Mouse (Mus musculus) hindbrain, embryonic 13.5 days (tissue): ENCODE data around the gene Tmbim6. TPM values are rescaled to one million over a fixed set of nuclear protein-coding genes. Genes with fewer than 3 reads are reported as not detected.

Experiments used
- ATAC-seq: fragments of 200-750 bp; cut with Nextera tagmentation; 2 replicates; pipeline ENCODE4 v1.8.0; 2017; ENCODE audit warnings: moderate TSS enrichment; ENCODE audit not compliant: low FRiP score
- H3K27ac ChIP-seq: fragments of 300-500 bp; sonication (generic); 2 replicates; pipeline ENCODE4 v1.5.1; 2015; ENCODE audit warnings: inconsistent platforms, mild to moderate bottlenecking, moderate library complexity
- H3K27me3 ChIP-seq: fragments of 300-500 bp; sonication (generic); 2 replicates; pipeline ENCODE4 v1.6.1; 2015; ENCODE audit warnings: mild to moderate bottlenecking, inconsistent platforms
- H3K36me3 ChIP-seq: fragments of 300-500 bp; sonication (generic); 2 replicates; pipeline ENCODE4 v1.6.1; 2015; ENCODE audit warnings: mild to moderate bottlenecking, inconsistent platforms
- H3K4me1 ChIP-seq: fragments of 300-500 bp; sonication (generic); replicated peaks from 2 replicates; pipeline ENCODE4 v1.6.1; 2015; ENCODE audit warnings: inconsistent platforms
- H3K4me2 ChIP-seq: fragments of 300-500 bp; sonication (generic); 2 replicates; pipeline ENCODE4 v1.6.1; 2015; ENCODE audit warnings: inconsistent platforms, mild to moderate bottlenecking, moderate library complexity
- H3K4me3 ChIP-seq: fragments of 300-500 bp; sonication (generic); 2 replicates; pipeline ENCODE4 v1.5.1; 2015; ENCODE audit warnings: mild to moderate bottlenecking, inconsistent platforms
- H3K9ac ChIP-seq: fragments of 300-500 bp; sonication (generic); 2 replicates; pipeline ENCODE4 v1.6.1; 2015; ENCODE audit warnings: mild to moderate bottlenecking, inconsistent platforms
- H3K9me3 ChIP-seq: fragments of 300-500 bp; sonication (generic); 2 replicates; pipeline ENCODE4 v1.6.1; 2016; ENCODE audit warnings: inconsistent platforms
- WGBS: fragments of 180-500 bp; shearing (Covaris S2); methylation state at CpG from one replicate; pipeline ENCODE4 v1.1.7; 2015; 5-methylcytosine and 5-hydroxymethylcytosine counted together
- polyA plus RNA-seq: library from polyadenylated mRNA; unstranded; fragments of >200 nt; fragmentation: Nextera tagmentation; extraction: Ambion mirVana; gene quantifications from 2 replicates; pipeline ENCODE4 v1.2.1, GENCODE M21; 2015

Tmbim6 gene
- polyA plus RNA-seq, 1 experiment from 2014 or later: 257 TPM

DNA sequence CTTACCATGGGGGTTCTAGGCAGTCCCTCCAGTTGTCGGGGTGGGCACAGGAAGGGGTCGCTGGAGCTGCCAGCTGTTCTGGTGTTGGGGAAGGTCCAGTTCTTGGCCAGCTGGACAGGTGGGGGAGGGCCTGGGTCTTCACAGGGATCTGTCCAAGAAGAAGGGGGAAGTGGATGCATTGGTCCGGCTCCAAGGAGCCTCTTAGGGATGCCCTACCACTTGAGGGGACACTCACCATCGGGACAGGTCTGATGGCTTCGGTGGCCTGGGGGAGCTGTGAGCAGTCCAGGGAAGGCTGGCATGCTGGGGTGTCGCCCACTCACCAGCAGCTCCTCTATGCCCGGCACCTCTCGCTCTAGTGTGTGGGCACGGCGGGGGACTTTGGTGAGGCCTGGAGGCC is 30.4 kb downstream of the Tmbim6 start:
- no peak overlapping the region for H3K27ac ChIP-seq
- no peaks in the 10 kb centered on the region for H3K9me3 ChIP-seq
- no peaks in the 10 kb centered on the region for H3K27me3 ChIP-seq
- no peak overlapping the region for H3K4me2 ChIP-seq
- WGBS: 99% methylated on average over 10 of the region's 10 CpGs
- H3K9ac ChIP-seq: no peak overlapping the region
- peaks cover 11% of the 10 kb centered on the region for H3K4me1 ChIP-seq
- ATAC-seq: no peak
- H3K36me3 ChIP-seq: peaks cover 70% of the 10 kb centered on the region
- no peak overlapping the region for H3K4me3 ChIP-seq

DNA sequence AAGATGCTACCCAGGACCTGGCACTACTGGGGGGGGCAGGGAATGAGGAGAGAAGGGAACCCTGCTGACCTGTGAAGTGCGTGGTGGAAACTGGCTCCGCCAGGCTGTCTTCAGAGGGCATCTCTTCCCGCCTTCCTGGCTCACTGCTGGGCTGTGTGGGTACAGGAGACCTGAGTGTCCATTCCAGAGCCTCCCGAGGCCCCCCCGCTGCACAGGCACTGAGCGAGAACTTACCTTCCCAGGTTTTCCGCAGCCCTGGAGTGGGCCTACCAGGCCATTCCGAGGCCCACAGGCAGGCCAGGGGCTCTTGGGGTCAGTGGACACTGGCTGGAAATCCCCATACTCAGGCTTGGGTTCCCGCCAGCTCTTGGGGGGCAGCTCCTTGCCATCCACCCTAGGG is 31.2 kb downstream of the Tmbim6 start:
- no peak for ATAC-seq
- Histone ChIP-seq H3K4me1 (peaks cover 11% of the 10 kb centered on the region), H3K9ac (no peak overlapping the region), H3K4me2 (no peak overlapping the region), H3K4me3 (no peak overlapping the region), H3K27ac (no peak overlapping the region), H3K36me3 (peaks cover 76% of the 10 kb centered on the region), H3K9me3 (no peaks in the 10 kb centered on the region), H3K27me3 (no peaks in the 10 kb centered on the region)
- WGBS: 93% methylated on average over 9 of the region's 9 CpGs

DNA sequence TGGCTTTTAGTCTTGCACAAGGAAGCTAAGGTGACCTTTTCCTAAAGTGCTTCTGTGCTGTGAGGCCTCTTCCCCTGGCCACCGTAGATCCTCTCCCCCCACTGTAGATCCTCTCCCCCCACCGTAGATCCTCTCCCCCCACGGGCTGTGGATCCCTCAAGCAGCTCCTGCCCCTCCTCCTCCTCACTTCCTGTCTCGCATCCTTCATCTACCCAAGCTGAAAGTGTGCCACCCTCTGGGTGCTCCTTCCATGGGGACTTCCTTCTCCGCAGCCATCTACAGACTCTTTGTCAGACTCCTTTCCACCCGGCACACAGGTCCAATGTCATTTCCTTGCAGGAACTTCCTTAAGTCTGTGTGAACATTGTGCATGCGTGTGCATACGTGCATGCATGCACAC is 37.7 kb downstream of the Tmbim6 start:
- ATAC-seq: no peak
- Histone ChIP-seq H3K9ac (no peak overlapping the region), H3K4me2 (no peak overlapping the region), H3K27ac (no peak overlapping the region), H3K4me3 (no peak overlapping the region), H3K36me3 (peaks cover 84% of the 10 kb centered on the region), H3K9me3 (no peaks in the 10 kb centered on the region), H3K4me1 (peaks cover 24% of the 10 kb centered on the region), H3K27me3 (no peaks in the 10 kb centered on the region)
- WGBS: 83% methylated on average over 8 of the region's 8 CpGs

DNA sequence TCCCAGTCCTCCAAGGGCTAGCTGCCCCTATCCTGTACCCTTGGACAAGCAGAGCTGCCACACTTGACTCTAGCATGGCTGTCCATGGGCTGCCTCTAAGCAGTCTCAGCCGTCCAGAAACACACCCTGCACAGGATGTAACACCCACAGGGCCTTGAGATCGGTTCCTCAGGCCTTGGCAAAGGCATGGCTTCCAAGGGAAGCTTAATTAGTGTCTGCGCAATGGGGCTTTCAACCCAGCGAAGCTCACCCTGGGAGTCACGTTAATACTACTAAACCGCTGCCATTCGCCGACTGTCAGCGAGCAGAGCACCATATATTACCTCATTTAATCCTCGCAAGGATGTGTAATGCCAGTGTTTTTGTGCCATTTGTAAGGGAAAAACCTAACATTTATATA is 38.4 kb downstream of the Tmbim6 start:
- no peaks in the 10 kb centered on the region for H3K27me3 ChIP-seq
- no peak overlapping the region for H3K9ac ChIP-seq
- ATAC-seq: no peak
- peaks cover 29% of the 10 kb centered on the region for H3K4me1 ChIP-seq
- no peak overlapping the region for H3K4me2 ChIP-seq
- H3K4me3 ChIP-seq: no peak overlapping the region
- H3K27ac ChIP-seq: no peak overlapping the region
- no peaks in the 10 kb centered on the region for H3K9me3 ChIP-seq
- 86% methylated on average over 10 of the region's 10 CpGs for WGBS
- peaks cover 78% of the 10 kb centered on the region for H3K36me3 ChIP-seq

DNA sequence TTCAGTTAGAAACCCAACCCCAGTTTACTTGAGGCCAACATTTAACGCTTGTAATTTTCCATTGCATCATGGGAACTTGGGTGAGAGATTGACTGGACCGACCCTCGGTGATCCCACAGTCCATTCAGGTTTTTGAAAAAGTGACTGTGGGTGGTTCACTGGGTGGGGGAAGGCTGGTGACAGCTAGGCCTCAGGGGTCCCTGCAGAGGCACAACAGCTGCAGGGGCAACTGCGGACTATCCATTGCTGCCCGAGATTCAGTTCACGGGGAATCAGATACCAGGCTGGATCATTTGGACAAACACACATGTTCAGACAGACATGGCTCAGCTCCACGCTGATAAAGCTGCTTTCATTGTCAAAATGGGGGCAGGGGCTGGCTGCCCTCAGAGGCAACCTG is 38.8 kb downstream of the Tmbim6 start:
- ATAC-seq: no peak
- peaks cover 73% of the 10 kb centered on the region for H3K36me3 ChIP-seq
- WGBS: 77% methylated on average over 7 of the region's 7 CpGs

DNA sequence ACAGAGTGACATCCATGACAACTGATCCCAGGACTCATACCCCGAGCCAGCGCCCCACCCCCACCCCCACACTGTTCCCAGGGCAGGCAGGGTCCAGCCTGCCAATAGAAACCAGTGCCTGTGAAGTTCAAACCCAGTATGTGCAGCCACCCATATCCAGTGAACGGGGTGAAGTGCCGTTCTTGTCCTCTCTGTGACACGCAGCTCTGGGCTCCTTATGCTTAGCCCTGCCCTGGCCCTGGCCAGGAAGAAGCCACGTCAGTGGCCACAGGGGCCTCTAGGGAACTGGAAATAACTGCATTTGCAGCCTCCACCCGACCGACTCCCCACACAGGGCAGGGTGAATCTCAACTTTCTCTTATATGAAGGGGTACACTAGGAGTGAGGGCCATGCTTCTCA is 39.3 kb downstream of the Tmbim6 start:
- no peak for ATAC-seq
- Histone ChIP-seq H3K4me1 (peaks cover 38% of the 10 kb centered on the region), H3K4me2 (no peak overlapping the region), H3K9ac (no peak overlapping the region), H3K36me3 (peaks cover 69% of the 10 kb centered on the region), H3K27me3 (no peaks in the 10 kb centered on the region), H3K4me3 (no peak overlapping the region), H3K27ac (no peak overlapping the region), H3K9me3 (no peaks in the 10 kb centered on the region)
- WGBS: 77% methylated on average over 8 of the region's 8 CpGs

More for the DNA sequence above, 38.8 kb downstream of the Tmbim6 start:
- H3K9ac ChIP-seq: no peak overlapping the region
- no peaks in the 10 kb centered on the region for H3K27me3 ChIP-seq
- no peak overlapping the region for H3K4me2 ChIP-seq
- no peak overlapping the region for H3K27ac ChIP-seq
- peaks cover 33% of the 10 kb centered on the region for H3K4me1 ChIP-seq
- H3K4me3 ChIP-seq: no peak overlapping the region
- H3K9me3 ChIP-seq: no peaks in the 10 kb centered on the region

DNA sequence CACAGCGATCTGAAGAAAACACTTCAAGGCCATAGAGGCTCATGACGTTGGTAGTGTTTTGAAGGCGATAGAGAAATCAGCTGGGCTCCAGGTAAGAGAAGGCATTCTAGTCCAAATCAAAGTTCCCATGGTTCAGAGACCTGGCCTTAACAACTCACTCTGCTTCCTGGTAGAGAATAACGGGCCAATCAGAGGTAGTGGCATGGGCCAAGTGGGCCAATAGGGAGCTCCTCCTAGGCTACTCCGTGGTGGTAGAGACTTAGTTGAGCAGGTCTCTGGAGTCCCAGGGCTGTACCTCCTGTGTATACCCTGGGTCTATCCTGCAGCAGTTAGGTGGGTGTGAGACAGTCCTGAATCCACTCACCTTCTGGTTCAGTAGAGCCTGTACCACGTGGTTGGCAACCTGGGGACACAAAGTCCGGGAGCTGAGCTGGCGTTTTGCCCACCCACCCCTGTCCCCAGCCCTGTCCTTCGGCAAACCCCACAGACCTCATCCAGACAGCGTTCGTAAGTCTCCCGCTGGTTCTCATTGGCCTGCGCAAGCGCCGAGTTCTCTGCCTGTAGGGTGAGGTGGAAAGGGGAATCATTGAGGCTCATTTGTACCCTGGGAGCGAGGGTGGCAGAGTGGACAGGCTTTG is 40.5 kb downstream of the Tmbim6 start:
- 88% methylated on average over 16 of the region's 16 CpGs for WGBS
- no peak overlapping the region for H3K27ac ChIP-seq

DNA sequence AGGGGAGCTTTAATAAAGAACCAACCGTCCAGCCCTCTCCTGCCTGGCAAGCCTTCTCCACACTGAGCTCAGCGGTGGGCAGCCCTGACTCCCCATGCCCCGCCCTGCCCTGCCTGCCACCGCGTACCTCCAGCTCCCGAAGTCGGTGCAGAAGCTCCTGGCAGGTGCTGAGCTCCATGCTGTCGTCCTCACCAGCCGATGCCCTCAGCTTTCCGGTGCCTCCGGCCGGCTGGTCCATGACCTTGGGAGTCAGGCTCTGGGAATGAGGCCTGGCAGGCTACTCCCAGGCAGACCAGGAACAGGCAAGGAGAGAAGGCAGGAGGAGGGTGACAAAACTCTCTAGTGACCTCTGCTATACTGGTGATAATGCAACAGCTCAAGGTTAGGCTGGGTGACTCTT is 41.2 kb downstream of the Tmbim6 start:
- 87% methylated on average over 12 of the region's 12 CpGs for WGBS
- no peak overlapping the region for H3K27ac ChIP-seq
- peaks cover 51% of the 10 kb centered on the region for H3K4me1 ChIP-seq
- no peak overlapping the region for H3K4me3 ChIP-seq
- no peak overlapping the region for H3K9ac ChIP-seq
- no peaks in the 10 kb centered on the region for H3K27me3 ChIP-seq
- H3K36me3 ChIP-seq: peaks cover 60% of the 10 kb centered on the region
- H3K4me2 ChIP-seq: no peak overlapping the region
- no peak for ATAC-seq
- H3K9me3 ChIP-seq: no peaks in the 10 kb centered on the region

More for the DNA sequence above, 40.5 kb downstream of the Tmbim6 start:
- ATAC-seq: no peak
- H3K27me3 ChIP-seq: no peaks in the 10 kb centered on the region
- peaks cover 59% of the 10 kb centered on the region for H3K36me3 ChIP-seq
- no peak overlapping the region for H3K4me3 ChIP-seq
- no peak overlapping the region for H3K9ac ChIP-seq
- no peaks in the 10 kb centered on the region for H3K9me3 ChIP-seq
- peaks cover 44% of the 10 kb centered on the region for H3K4me1 ChIP-seq
- no peak overlapping the region for H3K4me2 ChIP-seq

DNA sequence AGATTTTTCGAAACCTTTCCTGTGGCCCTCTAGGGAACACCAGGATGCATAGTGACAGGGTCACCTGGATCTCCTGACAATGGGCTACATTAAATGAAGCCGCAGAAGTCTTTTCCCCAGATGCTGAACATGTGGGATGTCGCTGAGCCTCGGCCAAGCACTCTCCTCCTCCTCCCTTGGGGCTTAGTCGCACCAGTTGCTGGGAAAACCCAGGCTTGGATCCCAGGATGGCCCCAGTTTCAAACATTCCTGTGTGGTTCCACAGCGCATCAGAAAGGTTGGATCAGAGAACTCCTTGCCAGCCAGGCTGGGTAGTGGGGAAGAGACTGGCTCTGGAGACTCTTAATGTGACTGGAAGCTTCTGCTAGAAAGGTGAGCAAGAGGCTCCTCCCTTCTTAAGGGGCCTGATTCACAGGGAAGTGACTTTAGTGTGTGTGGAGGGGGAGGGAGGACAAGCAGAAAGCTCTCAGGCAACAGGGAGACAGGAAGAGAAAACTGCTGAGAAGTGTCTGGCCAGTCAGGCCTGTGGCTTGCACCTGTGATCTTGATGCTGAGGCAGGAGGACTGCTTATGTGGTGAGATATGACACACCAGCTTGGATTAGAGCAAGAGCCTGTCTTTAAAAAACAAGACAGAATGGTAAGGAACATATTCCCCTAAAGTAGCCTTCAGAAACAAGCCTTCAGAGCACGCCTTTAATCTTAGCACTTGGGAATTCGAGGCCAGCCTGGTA is 46.5 kb downstream of the Tmbim6 start:
- no peak overlapping the region for H3K4me3 ChIP-seq
- H3K27me3 ChIP-seq: no peaks in the 10 kb centered on the region
- H3K4me1 ChIP-seq: peaks cover 64% of the 10 kb centered on the region
- no peak for ATAC-seq
- H3K9me3 ChIP-seq: no peaks in the 10 kb centered on the region
- no peak overlapping the region for H3K9ac ChIP-seq
- 74% methylated on average over 8 of the region's 8 CpGs for WGBS
- no peak overlapping the region; the same call in 1 of the 2 replicates for H3K27ac ChIP-seq
- no peak overlapping the region for H3K4me2 ChIP-seq
- peaks cover 16% of the 10 kb centered on the region for H3K36me3 ChIP-seq

DNA sequence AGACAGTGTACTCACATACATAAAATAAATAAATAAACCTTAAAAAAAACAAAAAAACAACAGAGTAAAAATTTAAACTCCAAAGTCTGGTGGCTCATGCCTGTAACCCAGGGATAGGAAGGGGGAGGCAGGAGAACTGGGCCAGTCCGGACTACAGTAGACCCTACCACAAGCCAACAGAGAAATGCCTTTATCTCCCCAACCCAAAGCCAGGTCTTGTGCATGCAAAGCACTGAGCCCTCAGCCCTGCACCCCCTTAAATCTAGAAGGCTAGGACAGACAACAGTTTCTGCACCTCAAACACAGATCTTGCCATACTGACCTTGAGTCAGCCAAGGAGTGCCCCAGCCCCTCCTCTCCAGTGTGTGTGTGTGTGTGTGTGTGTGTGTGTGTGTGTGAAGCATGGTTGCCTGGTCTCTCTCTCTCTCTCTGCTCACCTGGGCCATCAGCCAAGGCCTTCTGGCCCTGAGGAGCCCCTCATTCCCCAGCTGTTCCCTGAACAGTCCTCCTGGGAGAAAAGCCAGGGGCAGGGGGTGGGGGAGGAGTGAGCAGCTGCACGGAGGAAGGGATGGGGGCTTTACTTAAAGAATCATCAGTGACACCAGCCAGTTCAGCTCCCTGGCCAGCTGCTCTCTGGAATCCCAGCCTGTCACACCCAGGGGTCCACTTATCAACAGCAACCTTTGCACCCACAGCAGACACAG is 47.6 kb downstream of the Tmbim6 start:
- peak overlapping the region; percentile 19; the same call in 1 of the 2 replicates for H3K4me2 ChIP-seq
- H3K27me3 ChIP-seq: no peaks in the 10 kb centered on the region
- H3K36me3 ChIP-seq: peaks cover 18% of the 10 kb centered on the region
- peak overlapping the region; percentile 85 for H3K27ac ChIP-seq
- 47% methylated on average over 2 of the region's 2 CpGs for WGBS
- peak; percentile 76 for ATAC-seq
- H3K4me3 ChIP-seq: no peak overlapping the region
- H3K4me1 ChIP-seq: peaks cover 60% of the 10 kb centered on the region
- H3K9me3 ChIP-seq: no peaks in the 10 kb centered on the region
- H3K9ac ChIP-seq: peak overlapping the region; percentile 49

DNA sequence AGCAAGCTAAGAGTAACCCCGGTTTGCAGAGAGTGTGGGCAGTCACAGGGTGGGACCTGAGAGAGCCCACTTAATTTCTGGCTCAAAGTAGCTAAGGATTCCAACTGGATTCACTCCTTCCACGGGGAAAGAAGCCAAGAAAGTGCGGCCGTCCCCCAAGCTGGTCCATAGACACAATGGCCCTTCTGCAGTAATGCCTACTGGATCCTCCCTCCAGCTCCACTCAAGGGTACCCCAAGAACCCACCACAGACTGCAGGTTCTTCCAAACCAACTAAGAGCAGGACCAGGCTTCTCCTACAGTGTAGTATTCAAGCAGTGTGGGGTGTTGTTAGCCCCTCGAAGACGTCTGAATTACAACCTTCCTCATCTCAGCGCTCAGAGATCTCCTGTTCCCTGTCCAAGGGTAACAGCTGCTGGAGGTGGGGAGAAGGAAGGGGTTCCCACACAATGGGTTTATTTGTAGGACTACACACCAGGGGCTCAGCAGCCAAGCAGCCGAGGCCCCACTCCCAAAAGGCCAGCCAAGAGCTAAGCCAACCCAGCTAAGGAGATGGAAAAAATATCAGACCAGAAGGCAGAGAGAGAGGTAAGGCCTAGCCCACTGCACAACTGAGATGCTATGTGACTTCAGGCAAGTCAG is 48.3 kb downstream of the Tmbim6 start:
- H3K27ac ChIP-seq: peak overlapping the region; percentile 85
- H3K9me3 ChIP-seq: no peaks in the 10 kb centered on the region
- H3K4me3 ChIP-seq: no peak overlapping the region
- H3K36me3 ChIP-seq: peaks cover 18% of the 10 kb centered on the region
- peak overlapping the region; percentile 49 for H3K9ac ChIP-seq
- H3K4me2 ChIP-seq: peak overlapping the region; percentile 19; the same call in 1 of the 2 replicates
- ATAC-seq: 0 out of 2 replicates have a peak, but pooled peaks have one; percentile 33
- H3K27me3 ChIP-seq: no peaks in the 10 kb centered on the region
- peaks cover 61% of the 10 kb centered on the region for H3K4me1 ChIP-seq
- WGBS: 46% methylated on average over 8 of the region's 8 CpGs

DNA sequence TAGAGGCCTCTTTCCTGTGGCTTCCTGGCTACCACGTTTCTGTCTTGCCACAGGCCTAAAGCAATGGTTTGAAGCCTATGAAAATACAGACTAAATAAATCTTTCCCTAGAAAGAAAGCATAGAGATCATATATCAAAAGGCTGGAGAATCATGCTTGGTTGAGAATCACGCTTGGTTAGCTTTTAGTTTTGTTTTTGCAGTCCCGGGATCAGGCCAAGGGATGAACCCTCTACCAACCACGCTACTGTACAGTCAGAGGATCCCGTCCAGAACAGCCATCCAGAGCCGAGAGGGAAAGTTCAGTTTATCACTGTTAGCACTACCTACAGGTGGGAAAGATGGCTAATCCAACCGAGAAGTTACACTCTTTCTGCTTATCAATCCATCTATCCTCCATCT is 49.7 kb downstream of the Tmbim6 start:
- 83% methylated on average over 7 of the region's 7 CpGs for WGBS
- Histone ChIP-seq H3K9ac (no peak overlapping the region), H3K4me2 (no peak overlapping the region), H3K4me3 (no peak overlapping the region), H3K36me3 (peaks cover 18% of the 10 kb centered on the region), H3K9me3 (no peaks in the 10 kb centered on the region), H3K27me3 (no peaks in the 10 kb centered on the region), H3K4me1 (peaks cover 53% of the 10 kb centered on the region), H3K27ac (no peak overlapping the region)
- no peak for ATAC-seq
